35 mouse cellular contexts compared by ENCODE assay signal in genomic region chr5:100523331-100523730, GRCm38 (mm10). TPM values are rescaled to one million over a fixed set of nuclear protein-coding genes. Genes with fewer than 3 reads are reported as not detected.
"Had no signal": no experiment of that assay in that cellular context is flagged by ENCODE, and none has a peak within 500 bp of the region (broad histone marks: within the 10 kb centered on the region; RNA-seq: fewer than 3 reads in every experiment).

No protein-coding gene starts in this region.

- H3K9ac ChIP-seq: limb, embryonic 12.5 days; limb, embryonic 13.5 days; limb, embryonic 15.5 days; liver, embryonic 12.5 days; liver, embryonic 13.5 days; liver, embryonic 14.5 days; liver, embryonic 15.5 days; liver, postnatal 0 days; lung, embryonic 14.5 days; lung, embryonic 15.5 days; midbrain, embryonic 12.5 days; midbrain, embryonic 15.5 days; neural tube, embryonic 12.5 days had no signal

- DNase-seq: left cerebral cortex, postnatal 4 days; liver; liver, embryonic 13.5 days; liver, postnatal 0 days; lung, adult 18-20 months; lung, adult 2 months; lung, embryonic 14.5 days; lung, postnatal 10 days; lung, postnatal 14 days; lung, postnatal 36 days; lung, postnatal 4 days; midbrain, embryonic 14.5 days had no signal

- H3K27ac ChIP-seq: limb, embryonic 10.5 days; limb, embryonic 12.5 days; limb, embryonic 13.5 days; limb, embryonic 15.5 days; liver, embryonic 12.5 days; liver, embryonic 13.5 days; liver, embryonic 14.5 days; liver, embryonic 15.5 days; lung, embryonic 15.5 days; macrophage; midbrain, embryonic 10.5 days; midbrain, embryonic 12.5 days; midbrain, embryonic 15.5 days; neural tube, embryonic 12.5 days had no signal

- H3K27me3 ChIP-seq: limb, embryonic 12.5 days; limb, embryonic 13.5 days; limb, embryonic 15.5 days; liver, embryonic 12.5 days; liver, embryonic 13.5 days; liver, embryonic 15.5 days; lung, embryonic 15.5 days; megakaryocyte, embryonic 14.5 days; midbrain, embryonic 12.5 days; midbrain, embryonic 15.5 days; neural tube, embryonic 12.5 days had no signal

- H3K4me2 ChIP-seq: limb, embryonic 12.5 days; limb, embryonic 13.5 days; limb, embryonic 15.5 days; liver, embryonic 11.5 days; liver, embryonic 12.5 days; liver, embryonic 13.5 days; liver, embryonic 15.5 days; lung, embryonic 14.5 days; lung, embryonic 15.5 days; midbrain, embryonic 12.5 days; midbrain, embryonic 15.5 days; neural tube, embryonic 12.5 days had no signal

- H3K4me3 ChIP-seq: limb, embryonic 10.5 days; limb, embryonic 12.5 days; limb, embryonic 13.5 days; limb, embryonic 15.5 days; liver, embryonic 12.5 days; liver, embryonic 13.5 days; liver, embryonic 15.5 days; lung, embryonic 15.5 days; megakaryocyte, embryonic 14.5 days; midbrain, embryonic 10.5 days; midbrain, embryonic 12.5 days; midbrain, embryonic 15.5 days; myocyte; neural tube, embryonic 12.5 days had no signal

- ATAC-seq: liver, embryonic 12.5 days; liver, postnatal 0 days; lung, postnatal 0 days; midbrain, embryonic 15.5 days; midbrain, embryonic 16.5 days had no signal

- H3K36me3 ChIP-seq: midbrain, embryonic 15.5 days had no signal

- H3K9me3 ChIP-seq: limb, embryonic 10.5 days; limb, embryonic 12.5 days; limb, embryonic 13.5 days; limb, embryonic 15.5 days; liver, embryonic 12.5 days; liver, embryonic 13.5 days; liver, embryonic 15.5 days; lung, embryonic 15.5 days; megakaryocyte, embryonic 14.5 days; midbrain, embryonic 10.5 days; midbrain, embryonic 12.5 days; midbrain, embryonic 15.5 days; neural tube, embryonic 12.5 days had no signal

RNA-seq across cellular contexts. Expression of gene Plac8, which starts 48.7 kb away (rescaled TPM):
- total RNA-seq: left cerebral cortex, adult 8-10 months; left cerebral cortex, postnatal 10 days; left cerebral cortex, postnatal 14 days; left cerebral cortex, postnatal 25 days; left cerebral cortex, postnatal 36 days had no signal
